Mouse (Mus musculus): ENCODE measurements around the gene Pcsk5.

DNA sequence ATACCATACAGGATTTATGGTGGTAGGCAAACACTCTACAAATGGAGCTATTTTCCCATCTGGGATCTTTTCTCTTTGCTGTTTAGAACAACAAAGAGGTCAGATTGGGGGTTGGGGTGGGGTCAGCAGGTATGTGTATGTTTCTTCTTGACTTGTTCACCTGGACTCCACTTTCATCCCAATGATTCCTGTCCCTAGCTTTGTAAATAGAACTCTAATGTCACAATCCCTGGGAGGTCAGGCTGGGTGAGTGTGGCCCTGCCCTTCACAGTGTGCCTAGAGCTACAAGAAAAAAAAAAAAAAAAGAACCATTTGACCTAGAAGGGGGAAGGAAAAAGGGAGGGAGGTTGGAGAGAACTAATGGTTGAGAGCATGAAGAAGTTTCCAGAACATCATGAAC lies 428.8 kb downstream of the Pcsk5 start:
- TF ChIP-seq CTCF (IDR thresholded peaks at IDR 0.05; ENCODE audit: extremely low read depth, insufficient read length, insufficient replicate concordance, low read depth, low read length) (no peak), POLR2A (IDR thresholded peaks at IDR 0.05; ENCODE audit: low read depth, low read length) (no peak)
